Mouse (Mus musculus) embryonic facial prominence, embryonic 10.5 days (tissue): ENCODE results near the gene Prdm9. TPM values are rescaled to one million over a fixed set of nuclear protein-coding genes. Genes with fewer than 3 reads are reported as not detected.

ENCODE experiments used
- DNase-seq: peaks from one replicate; pipeline ENCODE4 v3.0.0-alpha.2; 2017; ENCODE audit warnings: low spot score
- H3K27ac ChIP-seq: fragments of 300-500 bp; sonication (generic); replicated peaks from 2 replicates; pipeline ENCODE4 v1.5.1; 2016; ENCODE audit warnings: mild to moderate bottlenecking
- H3K27me3 ChIP-seq: fragments of 300-500 bp; sonication (generic); replicated peaks from 2 replicates; pipeline ENCODE4 v1.6.1; 2016; ENCODE audit warnings: low read depth, mild to moderate bottlenecking; ENCODE audit not compliant: poor library complexity, severe bottlenecking
- H3K36me3 ChIP-seq: fragments of 300-500 bp; sonication (generic); replicated peaks from 2 replicates; pipeline ENCODE4 v1.6.1; 2016; ENCODE audit warnings: mild to moderate bottlenecking, moderate library complexity
- H3K4me1 ChIP-seq: fragments of 300-500 bp; sonication (generic); 2 replicates; pipeline ENCODE4 v1.6.1; 2016
- H3K4me3 ChIP-seq: fragments of 300-500 bp; sonication (generic); 2 replicates; pipeline ENCODE4 v1.5.1; 2016; ENCODE audit warnings: mild to moderate bottlenecking, moderate library complexity
- H3K9me3 ChIP-seq: fragments of 300-500 bp; sonication (generic); 2 replicates; pipeline ENCODE4 v1.6.1; 2016; ENCODE audit warnings: mild to moderate bottlenecking
- WGBS: fragments of 180-500 bp; shearing (Covaris S2); methylation state at CpG from one replicate; pipeline ENCODE4 v1.1.7; 2016; 5-methylcytosine and 5-hydroxymethylcytosine counted together
- polyA plus RNA-seq: library from polyadenylated mRNA; unstranded; fragments of >200 nt; fragmentation: Nextera tagmentation; extraction: Ambion mirVana; gene quantifications from 2 replicates; pipeline ENCODE4 v1.2.1, GENCODE M21; 2016

The Prdm9 gene
- 1.5 and 2.3 TPM in 2 replicates for polyA plus RNA-seq

- peak within 1 kb of the TSS; percentile 78 for H3K4me3 ChIP-seq
- H3K27me3 ChIP-seq = peaks cover 12% of the 10 kb centered on the region
- peaks cover 7% of the 10 kb centered on the region; the same call in 1 of the 2 replicates for H3K4me1 ChIP-seq
- peak; percentile 99 for DNase-seq
- WGBS = under 1% methylated on average over 43 of the region's 43 CpGs
- H3K27ac ChIP-seq = peak within 1 kb of the TSS; percentile 93
- no peaks in the 10 kb centered on the region for H3K36me3 ChIP-seq
- no peaks in the 10 kb centered on the region for H3K9me3 ChIP-seq
These were observed at the start of gene Prdm9 for GRCm38 (mm10) chr17:15564014-15564927. Gene Prdm9, minus strand, starts transcription at chr17:15564354.

- no peaks in the 10 kb centered on the region for H3K36me3 ChIP-seq
- no peaks in the 10 kb centered on the region for H3K9me3 ChIP-seq
- no peak overlapping the region for H3K4me3 ChIP-seq
- 83% methylated on average over 11 of the region's 11 CpGs for WGBS
- H3K4me1 ChIP-seq = no peaks in the 10 kb centered on the region
- DNase-seq = no peak
- H3K27me3 ChIP-seq = no peaks in the 10 kb centered on the region
- H3K27ac ChIP-seq = no peak overlapping the region
These were observed 35.3 kb upstream of the Prdm9 start for GRCm38 (mm10) chr17:15599496-15599895.

GRCm38 (mm10) chr17:15591216-15591881 is 27.2 kb upstream of the Prdm9 start:
- 83% methylated on average over 7 of the region's 7 CpGs for WGBS
- H3K4me3 ChIP-seq = no peak overlapping the region

GRCm38 (mm10) chr17:15588116-15588515 is 24.0 kb upstream of the Prdm9 start:
- no peak for DNase-seq
- 84% methylated on average over 2 of the region's 2 CpGs for WGBS
- H3K9me3 ChIP-seq = no peaks in the 10 kb centered on the region
- no peaks in the 10 kb centered on the region for H3K36me3 ChIP-seq
- no peak overlapping the region for H3K4me3 ChIP-seq
- no peak overlapping the region for H3K27ac ChIP-seq
- no peaks in the 10 kb centered on the region for H3K4me1 ChIP-seq
- no peaks in the 10 kb centered on the region for H3K27me3 ChIP-seq

More at GRCm38 (mm10) chr17:15591216-15591881, 27.2 kb upstream of the Prdm9 start:
- Histone ChIP-seq H3K36me3 (no peaks in the 10 kb centered on the region), H3K27ac (no peak overlapping the region), H3K4me1 (no peaks in the 10 kb centered on the region), H3K27me3 (no peaks in the 10 kb centered on the region), H3K9me3 (no peaks in the 10 kb centered on the region)
- DNase-seq = no peak

GRCm38 (mm10) chr17:15585691-15586090 is 21.5 kb upstream of the Prdm9 start:
- Histone ChIP-seq H3K27ac (no peak overlapping the region), H3K9me3 (no peaks in the 10 kb centered on the region), H3K27me3 (no peaks in the 10 kb centered on the region), H3K4me3 (no peak overlapping the region), H3K36me3 (no peaks in the 10 kb centered on the region), H3K4me1 (no peaks in the 10 kb centered on the region)
- WGBS = 36% methylated on average over 4 of the region's 4 CpGs
- no peak for DNase-seq

GRCm38 (mm10) chr17:15583071-15583470 is 18.9 kb upstream of the Prdm9 start:
- WGBS = 88% methylated on average over 7 of the region's 7 CpGs
- H3K4me3 ChIP-seq = no peak overlapping the region
- no peak overlapping the region for H3K27ac ChIP-seq
- no peaks in the 10 kb centered on the region for H3K4me1 ChIP-seq
- no peaks in the 10 kb centered on the region for H3K36me3 ChIP-seq
- H3K27me3 ChIP-seq = peaks cover 7% of the 10 kb centered on the region
- H3K9me3 ChIP-seq = no peaks in the 10 kb centered on the region
- no peak for DNase-seq

GRCm38 (mm10) chr17:15580072-15580447 is 15.9 kb upstream of the Prdm9 start:
- H3K27me3 ChIP-seq = peaks cover 38% of the 10 kb centered on the region
- no peak overlapping the region for H3K4me3 ChIP-seq
- no peaks in the 10 kb centered on the region for H3K9me3 ChIP-seq
- WGBS = 85% methylated on average over 2 of the region's 2 CpGs
- no peaks in the 10 kb centered on the region for H3K36me3 ChIP-seq
- no peak overlapping the region for H3K27ac ChIP-seq
- H3K4me1 ChIP-seq = no peaks in the 10 kb centered on the region
- DNase-seq = no peak

GRCm38 (mm10) chr17:15579410-15580071 is 15.4 kb upstream of the Prdm9 start:
- Histone ChIP-seq H3K36me3 (no peaks in the 10 kb centered on the region), H3K9me3 (no peaks in the 10 kb centered on the region), H3K27me3 (peaks cover 39% of the 10 kb centered on the region), H3K4me1 (no peaks in the 10 kb centered on the region), H3K27ac (no peak overlapping the region), H3K4me3 (no peak overlapping the region)
- DNase-seq = no peak
- 84% methylated on average over 7 of the region's 7 CpGs for WGBS

GRCm38 (mm10) chr17:15577291-15577694 is 13.1 kb upstream of the Prdm9 start:
- Histone ChIP-seq H3K27ac (no peak overlapping the region), H3K36me3 (no peaks in the 10 kb centered on the region), H3K4me1 (no peaks in the 10 kb centered on the region), H3K9me3 (no peaks in the 10 kb centered on the region), H3K4me3 (peak overlapping the region; percentile 51), H3K27me3 (peaks cover 44% of the 10 kb centered on the region)
- under 1% methylated on average over 32 of the region's 32 CpGs for WGBS
- DNase-seq = peak; percentile 67

GRCm38 (mm10) chr17:15575056-15575455 is 10.9 kb upstream of the Prdm9 start:
- H3K36me3 ChIP-seq = no peaks in the 10 kb centered on the region
- DNase-seq = no peak
- H3K4me3 ChIP-seq = no peak overlapping the region
- peaks cover 44% of the 10 kb centered on the region for H3K27me3 ChIP-seq
- no peaks in the 10 kb centered on the region for H3K4me1 ChIP-seq
- WGBS = 79% methylated on average over 1 of the region's 1 CpGs
- H3K9me3 ChIP-seq = no peaks in the 10 kb centered on the region
- no peak overlapping the region for H3K27ac ChIP-seq

GRCm38 (mm10) chr17:15566908-15567307 is 2.8 kb upstream of the Prdm9 start:
- Histone ChIP-seq H3K27ac (no peak overlapping the region), H3K36me3 (no peaks in the 10 kb centered on the region), H3K4me1 (peaks cover 7% of the 10 kb centered on the region; the same call in 1 of the 2 replicates), H3K4me3 (no peak overlapping the region), H3K27me3 (peaks cover 12% of the 10 kb centered on the region), H3K9me3 (no peaks in the 10 kb centered on the region)
- DNase-seq = no peak
- WGBS = 72% methylated on average over 5 of the region's 5 CpGs

- Histone ChIP-seq H3K36me3 (no peaks in the 10 kb centered on the region), H3K27ac (peak overlapping the region; percentile 93), H3K9me3 (no peaks in the 10 kb centered on the region), H3K27me3 (peaks cover 12% of the 10 kb centered on the region), H3K4me3 (peak overlapping the region; percentile 78), H3K4me1 (peaks cover 7% of the 10 kb centered on the region; the same call in 1 of the 2 replicates)
- DNase-seq = no peak
- WGBS = 49% methylated on average over 12 of the region's 12 CpGs
These were observed 760 bp upstream of the Prdm9 start for GRCm38 (mm10) chr17:15564928-15565300.
